Mouse (Mus musculus): ENCODE results near the gene Kifc5b.
A peak's percentile ranks its signal among the peaks of the same experiment; 100 is the strongest.

The Kifc5b gene

DNA sequence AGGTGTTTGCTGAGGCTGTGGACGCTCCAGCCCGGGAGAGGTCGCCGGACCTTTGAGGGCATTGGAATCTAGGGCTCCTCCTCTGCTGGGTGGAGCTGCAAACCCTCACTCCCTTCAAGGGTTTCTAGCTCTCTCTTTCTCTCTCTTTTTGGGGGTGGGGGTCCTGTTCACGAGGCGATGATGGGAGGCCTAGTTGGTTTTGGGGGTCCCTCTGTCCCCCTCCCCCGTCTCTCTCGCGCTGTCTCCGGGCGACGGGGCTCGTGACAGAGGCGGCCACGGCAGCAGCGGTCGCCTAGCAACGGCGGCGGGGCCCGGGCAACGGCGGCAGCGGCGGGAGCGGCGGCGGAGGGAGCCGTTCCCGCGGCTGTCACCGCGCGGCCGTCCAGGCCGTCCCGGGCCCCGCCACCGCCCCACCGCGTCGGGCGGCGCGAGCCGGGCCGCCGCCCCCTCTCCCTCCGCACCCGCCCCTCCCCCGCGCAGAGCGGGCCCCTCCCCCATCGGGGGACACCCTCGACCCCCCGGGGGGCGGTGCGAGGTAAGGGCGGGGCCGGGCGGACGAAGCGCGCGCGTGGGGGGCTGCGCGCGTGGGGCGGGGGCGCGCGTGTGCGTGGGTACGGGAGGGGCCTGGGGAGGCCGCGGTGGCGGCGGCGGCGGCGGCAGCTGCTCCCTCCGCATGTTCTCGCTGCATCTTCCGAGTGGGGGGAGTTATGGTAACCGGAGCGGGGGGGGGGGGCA lies 31.6 kb downstream of the Kifc5b start:
- DNase-seq, result peak; percentile 61

DNA sequence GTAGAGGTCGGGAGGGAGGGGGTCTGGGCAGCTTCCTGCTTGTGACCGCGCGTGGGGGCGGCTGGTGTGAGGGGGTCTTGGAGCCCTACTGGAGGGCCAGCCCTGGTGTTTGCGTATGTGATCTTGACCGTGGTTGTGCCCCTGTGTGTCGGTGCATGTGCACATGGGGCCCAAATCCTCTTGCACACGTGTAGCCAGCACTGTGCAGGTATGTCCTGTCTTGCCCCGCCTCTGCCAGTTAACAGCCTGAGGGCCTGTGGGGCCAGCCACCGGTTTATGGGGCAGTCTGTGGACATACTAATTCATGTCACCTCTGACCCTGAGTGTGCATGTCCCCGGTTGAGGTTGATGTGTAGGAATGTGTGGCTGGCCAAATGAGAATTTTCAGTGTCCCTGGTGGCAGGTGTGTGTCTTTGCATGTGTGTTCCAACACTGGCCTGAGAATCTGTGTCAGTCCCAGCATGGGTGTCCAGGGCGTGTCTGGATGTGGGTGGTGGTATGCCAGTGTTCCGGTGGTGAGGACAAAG lies 32.2 kb downstream of the Kifc5b start:
- no peak for DNase-seq

DNA sequence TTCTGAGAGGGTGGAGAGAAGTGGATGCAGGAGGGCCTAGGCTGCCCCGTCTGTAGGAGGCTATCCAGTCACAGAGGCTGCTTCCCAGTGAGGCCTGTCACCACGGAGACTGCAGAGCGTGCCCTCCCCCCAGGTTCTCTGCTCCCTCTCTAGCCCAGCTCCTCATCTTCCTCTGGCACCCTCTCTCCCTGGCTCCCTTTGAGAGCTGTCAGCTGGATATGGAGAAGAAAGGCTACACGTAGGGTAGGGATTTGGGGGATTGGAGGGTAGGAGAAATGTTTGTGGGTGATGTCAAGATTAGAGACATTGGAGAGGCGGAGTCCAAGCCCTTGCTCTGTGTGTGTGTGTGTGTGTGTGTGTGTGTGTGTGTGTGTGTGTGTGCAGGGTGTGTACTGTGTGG lies 33.0 kb downstream of the Kifc5b start:
- DNase-seq, result no peak

DNA sequence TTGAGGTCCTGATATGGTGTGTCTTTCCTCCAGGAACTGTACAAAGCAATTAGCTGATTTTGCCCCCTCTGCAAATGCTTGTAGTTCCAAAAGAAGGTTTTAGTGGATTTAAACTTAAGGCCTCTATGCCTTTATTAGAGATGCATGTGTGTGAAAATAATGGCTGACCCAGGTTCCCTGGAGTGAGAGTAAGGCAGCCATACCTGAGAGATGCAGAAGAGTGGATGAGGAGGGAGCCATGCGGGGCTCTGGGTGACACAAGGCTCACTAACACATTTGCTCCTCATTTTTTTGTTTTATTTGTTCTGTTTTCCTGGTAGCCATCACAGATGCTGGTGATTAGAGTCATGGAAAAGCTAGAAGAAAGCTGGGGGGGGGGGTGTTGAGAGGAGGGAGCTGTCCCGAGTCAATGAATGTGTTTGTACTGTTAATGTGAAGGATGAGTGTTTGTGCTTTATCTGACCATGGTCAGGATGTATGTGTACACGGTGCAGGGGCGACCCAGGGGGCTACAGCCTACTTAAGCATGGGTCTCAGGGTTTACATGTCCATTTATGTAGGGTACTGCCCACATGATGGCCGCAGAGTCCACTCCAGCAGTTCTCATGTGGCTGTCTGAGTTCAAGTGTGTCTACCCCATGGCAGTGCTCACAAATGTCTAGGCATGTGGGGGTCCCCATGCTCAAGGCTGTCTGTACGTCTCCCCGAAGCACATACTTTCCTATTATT lies 33.8 kb downstream of the Kifc5b start:
- no peak for DNase-seq

DNA sequence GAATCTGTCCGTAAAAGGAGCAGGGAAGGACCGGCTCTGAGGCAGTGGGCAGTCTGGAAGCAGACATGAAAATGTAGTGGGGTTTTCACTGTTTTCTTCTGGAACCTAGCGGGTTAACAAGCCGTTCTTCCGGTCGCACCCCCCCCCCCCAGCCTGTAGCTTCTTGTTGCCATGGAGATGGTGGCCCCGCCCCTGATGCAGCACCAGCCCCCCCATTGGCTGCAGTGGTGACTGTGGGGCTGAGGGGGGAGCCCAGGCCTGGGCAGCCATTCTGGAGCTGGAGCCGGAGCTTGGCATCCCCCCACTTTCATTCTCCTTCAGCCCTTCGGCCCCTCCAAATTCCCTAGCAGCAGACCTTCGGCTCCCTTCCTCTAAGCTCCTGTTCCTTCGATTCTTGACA lies 34.5 kb downstream of the Kifc5b start:
- peak; percentile 86 for DNase-seq

DNA sequence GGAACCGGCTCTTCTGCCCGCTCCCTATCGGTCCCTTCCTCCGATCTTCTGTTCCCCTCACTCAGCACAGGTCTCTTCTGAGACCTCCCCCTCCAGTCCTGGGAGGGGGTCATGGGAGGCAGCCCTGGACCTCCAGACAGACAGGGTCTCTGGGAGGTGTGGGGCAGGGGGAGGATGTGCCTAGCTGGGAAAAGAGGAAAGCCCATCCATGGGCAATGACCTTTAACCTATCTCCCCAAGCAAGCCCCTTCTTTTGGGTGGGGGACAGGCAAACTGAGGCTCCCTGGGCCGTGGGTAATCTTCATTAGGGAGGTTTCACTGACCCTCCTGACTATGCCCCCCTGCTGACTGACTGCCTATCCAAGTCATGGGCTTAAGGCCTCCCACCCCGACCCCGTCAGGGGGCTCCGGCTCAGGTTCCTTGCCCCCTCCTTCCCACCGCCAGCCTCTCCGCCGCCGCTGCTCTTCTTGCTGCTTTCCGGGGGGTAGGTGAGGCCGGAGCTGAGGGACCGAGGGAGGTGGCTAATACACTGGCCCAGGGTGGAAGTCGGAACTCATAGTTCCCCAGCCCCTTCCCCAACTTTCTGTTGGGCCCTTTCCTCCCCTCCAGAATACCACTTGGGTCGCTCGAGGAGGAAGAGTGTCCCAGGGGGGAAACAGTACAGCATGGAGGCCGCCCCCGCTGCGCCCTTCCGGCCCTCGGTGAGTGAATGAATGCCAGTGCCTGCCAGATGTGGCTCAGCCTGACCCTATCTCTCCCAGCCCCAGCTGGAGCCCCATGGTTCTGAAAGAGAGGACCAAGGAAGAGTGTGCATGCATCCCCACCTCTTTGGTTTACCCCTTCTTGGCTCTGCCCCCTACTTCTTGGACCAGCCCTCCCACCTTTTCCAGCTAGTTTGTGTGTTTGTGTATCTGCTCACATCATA lies 35.3 kb downstream of the Kifc5b start:
- DNase-seq, result no peak

DNA sequence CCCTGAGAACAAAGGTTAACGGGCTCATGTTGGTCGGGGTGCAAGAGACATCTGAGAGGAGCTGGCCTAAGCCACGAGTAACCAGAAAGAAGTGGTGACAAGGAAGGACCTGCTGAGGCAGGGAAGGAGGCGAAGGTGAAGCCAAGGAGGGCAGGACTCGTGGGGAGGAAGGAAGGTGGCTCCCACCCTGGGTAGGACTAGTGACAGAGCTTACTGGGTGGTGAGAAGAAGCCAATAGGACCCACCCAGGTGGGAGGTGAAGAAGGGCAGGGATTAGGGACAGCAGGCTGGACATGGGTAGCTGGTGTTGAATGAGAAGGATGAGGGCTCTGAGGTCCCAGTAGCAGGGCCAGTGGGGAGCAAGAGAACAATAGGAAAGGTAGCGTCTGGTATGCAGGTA lies 36.3 kb downstream of the Kifc5b start:
- DNase-seq, result no peak

DNA sequence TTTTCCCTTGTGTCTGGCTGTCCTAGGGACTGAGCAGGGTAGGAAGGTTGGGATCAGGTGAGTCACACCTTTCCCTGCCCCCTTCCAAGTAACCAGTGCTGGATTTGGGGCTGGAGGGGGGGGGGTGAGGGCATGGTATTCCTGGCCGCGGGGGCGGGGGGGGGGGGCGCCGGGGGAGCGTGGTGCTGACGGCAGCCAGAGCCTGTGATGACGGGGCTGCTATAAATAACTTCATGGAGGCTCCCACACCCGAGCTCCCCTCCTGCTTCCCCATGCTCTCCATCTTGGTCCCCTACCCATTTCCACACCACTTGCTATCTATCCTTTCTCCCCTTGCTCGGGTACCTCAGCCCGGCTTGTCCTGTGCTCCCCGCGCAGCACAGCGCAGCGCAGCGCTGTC lies 36.8 kb downstream of the Kifc5b start:
- no peak for DNase-seq

DNA sequence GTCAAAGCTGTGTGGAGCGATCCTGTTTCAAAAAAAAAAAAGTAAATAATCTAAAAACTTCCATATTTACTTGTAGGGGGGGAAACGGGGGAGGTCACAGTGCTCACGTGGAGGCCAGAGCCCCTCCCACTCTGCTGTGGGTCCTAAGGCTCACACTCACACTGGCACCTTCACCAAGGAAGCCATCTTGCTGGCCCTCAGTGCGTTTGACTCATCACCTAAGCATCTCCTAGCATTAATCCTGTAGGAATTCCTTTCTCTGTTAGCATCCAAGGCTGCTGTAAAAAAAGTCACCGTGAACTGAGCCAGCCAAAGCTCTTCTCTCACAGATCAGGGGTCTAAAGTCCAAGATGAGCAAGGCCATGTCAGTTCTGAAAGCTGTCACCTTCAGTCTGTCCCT lies 39.4 kb downstream of the Kifc5b start:
- DNase-seq, result no peak

DNA sequence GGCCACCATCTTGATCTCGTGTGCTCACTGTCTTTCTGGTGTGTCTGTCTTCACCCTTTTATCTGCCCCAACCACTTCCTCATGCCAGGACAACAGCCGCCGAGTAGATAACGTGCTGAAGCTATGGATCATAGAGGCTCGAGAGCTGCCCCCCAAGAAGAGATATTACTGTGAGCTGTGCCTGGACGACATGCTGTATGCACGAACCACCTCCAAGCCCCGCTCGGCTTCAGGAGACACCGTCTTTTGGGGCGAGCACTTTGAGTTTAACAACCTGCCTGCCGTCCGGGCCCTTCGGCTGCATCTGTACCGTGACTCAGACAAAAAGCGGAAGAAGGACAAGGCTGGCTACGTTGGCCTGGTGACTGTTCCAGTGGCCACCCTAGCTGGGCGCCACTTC lies 40.0 kb downstream of the Kifc5b start:
- DNase-seq, result no peak

DNA sequence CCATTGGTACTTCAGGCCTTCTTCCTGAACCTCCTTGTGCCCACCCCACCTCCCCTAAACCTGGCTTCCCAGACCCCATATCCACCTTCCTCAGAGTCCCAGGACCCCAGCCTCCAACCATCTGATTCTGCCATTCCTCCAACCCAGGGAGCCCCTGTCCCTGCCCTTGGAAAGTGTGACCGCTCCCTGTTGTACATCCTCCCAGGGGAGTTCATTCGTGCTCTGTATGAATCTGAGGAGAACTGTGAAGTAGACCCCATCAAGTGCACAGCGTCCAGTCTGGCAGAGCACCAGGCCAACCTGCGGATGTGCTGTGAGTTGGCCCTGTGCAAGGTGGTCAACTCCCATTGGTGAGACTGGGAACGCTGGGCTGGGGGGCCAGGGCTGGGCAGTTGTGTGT lies 41.0 kb downstream of the Kifc5b start:
- no peak for DNase-seq

DNA sequence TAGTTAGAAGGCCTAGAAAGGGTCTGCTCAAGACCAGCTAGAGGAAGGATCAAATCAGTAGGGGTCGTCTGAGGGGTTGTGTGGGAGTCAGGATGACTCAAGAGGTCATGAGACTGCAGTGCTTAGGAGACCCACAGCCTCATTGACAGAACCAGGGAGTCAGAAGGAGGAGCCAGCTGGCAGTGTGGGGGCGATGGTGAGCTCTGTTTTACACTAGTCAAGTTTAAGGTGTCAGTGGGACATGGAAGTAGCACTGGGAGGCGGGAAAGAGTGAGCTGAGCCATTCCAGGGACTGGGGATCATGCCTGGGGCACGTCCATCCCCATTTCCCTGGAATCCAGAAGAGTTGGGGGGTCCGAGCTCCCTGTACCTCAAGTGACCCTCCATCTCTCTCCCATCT lies 42.0 kb downstream of the Kifc5b start:
- peak; percentile 75 for DNase-seq

DNA sequence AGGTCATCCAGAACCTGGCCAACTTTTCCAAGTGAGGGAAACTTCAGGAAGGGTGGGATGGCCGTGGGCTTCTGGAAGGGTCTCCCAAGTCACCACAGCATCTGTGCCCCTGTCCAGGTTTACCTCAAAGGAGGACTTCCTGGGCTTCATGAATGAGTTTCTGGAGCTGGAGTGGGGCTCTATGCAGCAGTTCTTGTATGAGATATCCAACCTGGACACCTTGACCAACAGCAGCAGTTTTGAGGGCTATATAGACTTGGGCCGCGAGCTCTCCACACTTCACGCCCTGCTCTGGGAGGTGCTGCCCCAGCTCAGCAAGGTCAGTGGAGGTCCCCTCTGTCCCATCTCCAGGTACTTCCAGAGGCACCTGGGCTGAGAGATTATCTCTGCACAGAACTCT lies 42.9 kb downstream of the Kifc5b start:
- no peak for DNase-seq

DNA sequence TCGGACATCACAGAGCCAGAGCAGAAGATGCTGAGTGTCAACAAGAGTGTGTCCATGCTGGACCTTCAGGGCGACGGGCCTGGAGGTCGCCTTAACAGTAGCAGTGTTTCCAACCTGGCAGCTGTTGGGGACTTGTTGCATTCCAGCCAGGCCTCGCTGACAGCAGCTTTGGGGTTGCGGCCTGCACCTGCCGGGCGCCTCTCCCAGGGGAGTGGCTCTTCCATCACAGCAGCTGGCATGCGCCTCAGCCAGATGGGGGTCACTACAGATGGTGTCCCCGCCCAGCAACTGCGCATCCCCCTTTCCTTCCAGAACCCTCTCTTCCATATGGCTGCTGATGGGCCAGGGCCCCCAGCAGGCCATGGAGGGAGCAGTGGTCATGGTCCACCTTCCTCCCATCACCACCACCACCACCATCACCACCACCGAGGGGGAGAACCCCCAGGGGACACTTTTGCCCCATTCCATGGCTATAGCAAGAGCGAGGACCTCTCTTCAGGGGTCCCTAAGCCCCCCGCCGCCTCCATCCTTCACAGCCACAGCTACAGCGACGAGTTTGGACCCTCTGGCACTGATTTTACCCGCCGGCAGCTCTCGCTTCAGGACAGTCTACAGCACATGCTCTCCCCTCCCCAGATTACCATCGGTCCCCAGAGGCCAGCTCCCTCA lies 44.8 kb downstream of the Kifc5b start:
- DNase-seq, result no peak

DNA sequence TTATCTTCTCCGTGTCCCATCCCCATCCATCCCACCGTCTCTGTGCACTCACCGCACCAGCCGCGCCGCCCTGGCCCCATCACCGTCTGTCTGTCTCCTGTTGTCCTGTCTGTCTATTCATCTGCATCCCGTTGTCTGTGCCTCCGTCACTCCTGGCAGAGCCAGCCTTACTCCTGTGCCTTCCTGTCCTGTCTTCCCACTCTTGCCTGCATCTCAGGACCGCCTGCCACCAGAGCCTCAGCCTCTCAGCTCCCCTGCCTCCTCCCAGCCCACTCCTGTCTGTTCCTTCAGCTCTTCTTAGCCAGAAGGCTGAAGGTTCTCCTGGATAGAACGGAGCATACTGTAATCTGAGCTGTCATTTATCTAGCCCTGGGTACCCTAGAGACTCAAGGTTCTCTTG lies 50.1 kb downstream of the Kifc5b start:
- peak; percentile 77 for DNase-seq

DNA sequence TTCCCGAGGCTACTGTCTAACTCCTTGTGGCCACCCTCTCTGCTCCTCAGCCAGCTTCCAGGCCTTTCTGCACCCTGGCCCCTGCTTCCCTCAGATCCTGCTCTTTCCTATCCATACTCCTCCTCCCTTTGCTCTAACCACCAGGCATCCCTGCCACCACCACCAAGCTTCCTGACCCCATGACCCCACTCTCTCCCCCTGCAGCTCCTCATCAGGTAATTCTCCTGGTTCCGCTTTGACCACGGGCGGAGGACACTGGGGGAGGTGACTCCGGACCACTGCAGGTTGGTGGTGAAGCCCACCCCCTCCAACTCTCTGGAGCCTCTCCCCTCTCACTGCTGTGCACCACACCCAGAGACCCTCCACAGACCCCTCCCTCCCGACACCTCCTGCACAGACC lies 50.6 kb downstream of the Kifc5b start:
- no peak for DNase-seq

DNA sequence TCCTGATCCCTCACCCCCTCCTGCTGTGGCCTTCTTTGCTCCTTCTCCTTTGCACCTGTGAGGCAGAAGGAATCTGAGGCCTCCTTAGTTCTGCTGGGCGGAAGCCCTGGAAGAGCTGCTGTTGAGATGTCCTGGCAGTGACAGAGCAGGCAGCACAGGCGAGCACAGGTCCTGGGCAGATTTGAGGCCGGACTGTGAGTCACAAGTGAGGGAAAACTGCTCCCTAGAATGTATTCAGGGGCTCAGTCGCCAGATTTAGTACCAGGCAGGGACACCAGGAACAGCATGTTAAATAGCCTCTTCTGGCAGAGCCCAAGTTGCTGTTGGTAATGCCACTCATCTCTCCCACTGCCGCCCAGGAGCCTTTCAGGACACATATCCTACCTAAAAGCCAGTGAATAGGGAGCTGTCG lies 51.3 kb downstream of the Kifc5b start:
- DNase-seq, result no peak

DNA sequence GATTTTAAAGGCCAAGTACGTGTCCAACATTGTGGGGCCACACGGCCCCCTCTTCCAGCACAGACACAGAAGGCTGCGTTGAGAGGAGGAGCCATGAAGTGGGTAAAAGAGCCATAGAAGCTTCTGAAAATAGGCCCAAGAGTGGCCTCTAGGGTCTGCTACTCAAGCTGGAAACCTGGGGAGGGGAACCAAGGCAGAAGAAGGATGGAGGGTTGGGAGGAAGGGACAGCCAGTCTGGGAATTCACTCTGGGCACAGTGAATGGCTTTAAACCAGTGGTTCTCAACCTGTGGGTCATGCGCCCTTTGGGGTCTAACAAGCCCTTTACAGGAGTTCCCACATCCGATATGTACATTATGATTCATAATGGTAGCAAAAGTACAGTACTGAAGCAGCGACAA lies 52.4 kb downstream of the Kifc5b start:
- no peak for DNase-seq

DNA sequence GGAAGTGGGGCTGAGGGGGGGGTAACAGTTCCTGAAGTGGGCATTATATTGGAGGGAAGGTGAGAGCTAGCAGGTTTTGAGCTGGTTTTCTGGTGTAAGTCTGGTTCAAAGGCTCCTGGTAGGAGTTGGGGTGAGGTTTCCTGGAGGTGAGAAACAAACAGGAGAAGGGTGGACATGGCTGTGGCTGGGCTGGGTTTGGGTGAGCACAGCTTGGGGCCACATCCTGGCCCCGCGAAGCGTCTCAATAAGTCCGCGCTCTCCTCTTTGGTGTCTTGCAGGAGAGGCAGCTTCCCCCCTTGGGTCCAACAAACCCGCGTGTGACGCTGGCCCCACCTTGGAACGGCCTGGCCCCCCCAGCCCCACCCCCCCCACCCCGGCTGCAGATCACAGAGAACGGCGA lies 53.3 kb downstream of the Kifc5b start:
- DNase-seq, result no peak

DNA sequence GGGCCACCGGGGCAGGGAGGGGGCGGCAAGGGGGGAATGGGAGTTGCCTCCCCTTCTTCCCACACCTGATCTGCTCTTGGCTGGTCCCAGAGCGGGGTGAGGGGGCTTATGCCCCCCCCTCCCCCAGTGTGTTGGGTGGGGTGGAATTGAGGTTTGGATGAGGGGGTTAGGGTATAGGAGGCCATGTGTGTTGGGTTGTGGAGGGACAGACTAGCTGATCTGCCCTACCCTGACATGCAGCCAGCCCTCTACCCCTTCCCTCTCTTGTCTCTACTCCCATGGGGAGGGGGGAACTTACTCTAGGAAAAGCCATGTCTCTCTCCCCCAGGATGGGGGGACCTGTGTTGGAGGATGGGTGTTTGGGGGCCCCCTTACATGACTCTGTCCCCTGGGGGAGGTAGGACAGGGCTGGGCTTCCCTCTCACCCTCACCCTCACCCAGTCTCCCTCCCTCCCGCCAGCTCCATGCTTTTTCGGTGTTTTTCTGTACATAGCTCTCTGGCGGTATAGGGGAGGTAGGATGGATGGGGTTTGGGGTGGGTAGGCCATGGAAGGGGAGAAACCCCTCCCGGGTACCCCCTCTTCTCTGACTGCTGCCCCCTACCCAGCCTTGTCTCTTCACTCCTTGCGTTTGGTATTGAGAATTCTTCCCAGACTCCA lies 54.5 kb downstream of the Kifc5b start:
- no peak for DNase-seq

DNA sequence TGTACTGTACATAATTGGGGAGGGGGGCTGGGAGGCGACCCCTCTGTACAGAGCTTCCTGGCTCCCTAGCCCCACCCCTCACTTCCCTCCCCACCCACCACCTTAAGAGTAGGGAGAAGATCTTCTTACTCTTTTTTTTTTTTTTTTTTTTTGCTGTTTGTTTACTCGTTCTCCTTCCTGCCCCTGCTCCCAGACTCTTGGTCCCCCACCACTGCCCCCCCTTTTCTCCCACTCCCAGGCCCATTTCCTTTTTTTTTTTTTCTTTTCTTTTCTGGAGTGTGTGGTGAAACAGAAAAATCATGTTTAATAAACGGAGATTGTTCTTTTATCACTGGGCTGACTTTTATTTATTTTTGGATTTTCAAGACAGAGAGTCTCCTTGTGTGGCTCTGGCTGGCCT lies 55.2 kb downstream of the Kifc5b start:
- DNase-seq, result no peak
